Mouse (Mus musculus) midbrain, embryonic 14.5 days (tissue): ENCODE data around the gene Abraxas1. TPM values are rescaled to one million over a fixed set of nuclear protein-coding genes. Genes with fewer than 3 reads are reported as not detected.

Source experiments
- ATAC-seq: fragments of 200-750 bp; cut with Nextera tagmentation; 2 replicates; pipeline ENCODE4 v1.8.0; 2017; ENCODE audit warnings: moderate number of reproducible peaks, moderate library complexity; ENCODE audit not compliant: low FRiP score, low TSS enrichment
- DNase-seq: peaks from one replicate; pipeline ENCODE4 v3.0.0-alpha.2; 2015
- H3K27ac ChIP-seq: fragments of 300-500 bp; sonication (generic); replicated peaks from 2 replicates; pipeline ENCODE4 v1.5.1; 2014; ENCODE audit warnings: mild to moderate bottlenecking, low read depth, low read length, moderate library complexity
- H3K27me3 ChIP-seq: fragments of 300-500 bp; sonication (generic); 2 replicates; pipeline ENCODE4 v1.6.1; 2014; ENCODE audit warnings: low read length, control low read depth, mixed read lengths; ENCODE audit not compliant: control insufficient read depth, insufficient read depth
- H3K36me3 ChIP-seq: fragments of 300-500 bp; sonication (generic); 2 replicates; pipeline ENCODE4 v1.6.1; 2014; ENCODE audit warnings: low read length, control low read depth; ENCODE audit not compliant: control insufficient read depth, insufficient read depth
- H3K4me1 ChIP-seq: fragments of 300-500 bp; sonication (generic); 2 replicates; pipeline ENCODE4 v1.6.1; 2014; ENCODE audit warnings: mild to moderate bottlenecking, antibody characterized with exemption, low read length, control low read depth; ENCODE audit not compliant: control insufficient read depth, insufficient read depth
- H3K4me2 ChIP-seq: fragments of 300-500 bp; sonication (generic); 2 replicates; pipeline ENCODE4 v1.6.1; 2014; ENCODE audit warnings: mild to moderate bottlenecking, low read length, moderate library complexity
- H3K4me3 ChIP-seq: fragments of 300-500 bp; sonication (generic); replicated peaks from 2 replicates; pipeline ENCODE4 v1.5.1; 2014; ENCODE audit warnings: low read depth, low read length
- H3K9ac ChIP-seq: fragments of 300-500 bp; sonication (generic); replicated peaks from 2 replicates; pipeline ENCODE4 v1.6.1; 2014; ENCODE audit warnings: mild to moderate bottlenecking, low read length, moderate library complexity
- H3K9me3 ChIP-seq: fragments of 300-500 bp; sonication (generic); 2 replicates; pipeline ENCODE4 v1.6.1; 2016; ENCODE audit warnings: low read length, control low read depth, mixed read lengths; ENCODE audit not compliant: control insufficient read depth
- WGBS: fragments of 180-500 bp; shearing (Covaris S2); extraction: QIAGEN DNeasy Blood & Tissue Kit; methylation state at CpG from one replicate; pipeline ENCODE4 v1.1.7; 2014; 5-methylcytosine and 5-hydroxymethylcytosine counted together
- polyA plus RNA-seq: library from polyadenylated mRNA; unstranded; fragments of >200 nt; fragmentation: Nextera tagmentation; extraction: Ambion mirVana; gene quantifications from 2 replicates; pipeline ENCODE4 v1.2.1, GENCODE M21; 2014

The Abraxas1 gene
- polyA plus RNA-seq, 1 experiment from 2014 or later = 16.0 TPM

GRCm38 (mm10) chr5:100761736-100762135, 59.0 kb downstream of the Abraxas1 start:
- H3K9ac ChIP-seq = no peak overlapping the region
- DNase-seq = no peak
- H3K4me3 ChIP-seq = no peak overlapping the region
- no peak overlapping the region for H3K4me2 ChIP-seq
- H3K27me3 ChIP-seq = no peaks in the 10 kb centered on the region
- WGBS = 93% methylated on average over 7 of the region's 7 CpGs
- ATAC-seq = no peak
- peaks cover 56% of the 10 kb centered on the region for H3K36me3 ChIP-seq
- H3K27ac ChIP-seq = no peak overlapping the region
- no peaks in the 10 kb centered on the region for H3K9me3 ChIP-seq
- no peaks in the 10 kb centered on the region for H3K4me1 ChIP-seq

GRCm38 (mm10) chr5:100760049-100760663, 60.6 kb downstream of the Abraxas1 start:
- H3K9me3 ChIP-seq = no peaks in the 10 kb centered on the region
- no peaks in the 10 kb centered on the region for H3K27me3 ChIP-seq
- no peak overlapping the region for H3K4me3 ChIP-seq
- no peak for DNase-seq
- H3K4me1 ChIP-seq = no peaks in the 10 kb centered on the region
- H3K36me3 ChIP-seq = peaks cover 40% of the 10 kb centered on the region
- ATAC-seq = no peak
- 88% methylated on average over 10 of the region's 10 CpGs for WGBS
- no peak overlapping the region for H3K9ac ChIP-seq
- H3K27ac ChIP-seq = no peak overlapping the region
- H3K4me2 ChIP-seq = no peak overlapping the region

- Histone ChIP-seq H3K4me1 (no peaks in the 10 kb centered on the region), H3K27me3 (no peaks in the 10 kb centered on the region), H3K9me3 (no peaks in the 10 kb centered on the region), H3K36me3 (peaks cover 21% of the 10 kb centered on the region), H3K4me3 (no peak overlapping the region), H3K4me2 (no peak overlapping the region), H3K27ac (no peak overlapping the region), H3K9ac (no peak overlapping the region)
- 94% methylated on average over 5 of the region's 5 CpGs for WGBS
- ATAC-seq (no peak), DNase-seq (no peak)
These were observed 62.6 kb downstream of the Abraxas1 start for GRCm38 (mm10) chr5:100758121-100758520.

Other genes starting within 250 kb of the Abraxas1 start
- 3.2 TPM in 1 of 2 replicates, not detected in the other for gene Plac8, start 248.7 kb downstream of the Abraxas1 start, polyA plus RNA-seq
- gene Coq2, start 145.8 kb downstream of the Abraxas1 start, polyA plus RNA-seq = 52.1 and 54.8 TPM in 2 replicates
- 0.55 TPM in 1 of 2 replicates, not detected in the other for gene Hpse, start 101.2 kb downstream of the Abraxas1 start, polyA plus RNA-seq
- 23.9 and 25.4 TPM in 2 replicates for gene Helq, start 22.4 kb downstream of the Abraxas1 start, polyA plus RNA-seq
- gene Mrps18c, start 22.3 kb downstream of the Abraxas1 start, polyA plus RNA-seq = 160 and 171 TPM in 2 replicates
- gene Gpat3, start 24.7 kb upstream of the Abraxas1 start, polyA plus RNA-seq = 0.09 TPM in 1 of 2 replicates, not detected in the other